Comparison of ENCODE assay signal across 8 mouse cellular contexts in the genomic region with DNA sequence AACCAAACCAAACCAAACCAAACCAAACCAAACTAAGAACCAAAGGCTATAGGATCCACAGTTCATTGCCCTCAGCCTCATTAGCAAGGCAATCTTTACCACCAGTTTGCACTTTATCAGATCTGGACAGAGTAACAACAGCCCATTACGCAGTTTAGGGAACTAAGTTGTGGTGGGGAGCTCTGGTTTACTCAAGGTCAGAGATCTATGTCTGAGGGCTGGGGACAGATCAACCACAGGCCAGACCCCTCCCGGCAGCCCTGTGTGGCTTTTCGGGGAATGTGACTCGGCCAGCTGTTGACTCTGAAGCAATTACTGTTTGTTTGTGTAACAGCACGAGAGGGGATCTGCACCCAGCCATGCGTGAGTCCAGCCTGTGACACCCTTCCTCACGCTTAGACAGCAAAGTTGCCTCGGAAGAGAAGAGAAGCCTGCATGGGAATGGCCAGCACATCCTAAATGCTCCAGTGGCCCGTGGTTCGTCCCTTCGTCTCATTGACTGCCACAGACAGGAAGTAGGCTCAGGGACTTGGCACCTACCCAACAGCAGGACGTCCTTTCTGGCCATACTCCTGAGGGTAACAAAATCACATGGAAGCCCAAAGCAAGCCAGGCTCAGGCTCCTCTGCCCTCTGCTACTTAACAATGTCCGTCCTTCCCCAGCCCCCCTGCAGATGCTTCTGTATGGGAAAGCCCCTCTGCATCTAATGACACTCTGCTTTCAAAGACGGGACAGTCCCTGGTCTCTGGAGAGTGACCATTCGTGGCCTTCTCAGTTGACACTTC. TPM values are rescaled to one million over a fixed set of nuclear protein-coding genes. Genes with fewer than 3 reads are reported as not detected.
DNase-seq lines count a peak whose midpoint lies in the region; ATAC-seq and TF ChIP-seq lines count a peak whose summit lies in the region.

No protein-coding gene starts in this region.

- 21% methylated on average over 15 of the region's 15 CpGs for WGBS in intestine, postnatal 0 days
- 12% methylated on average over 15 of the region's 15 CpGs for WGBS in liver, postnatal 0 days (ENCODE audit: insufficient replicate concordance)
- WGBS in stomach, postnatal 0 days = 36% methylated on average over 15 of the region's 15 CpGs
- 28% methylated on average over 15 of the region's 15 CpGs for WGBS in thymus, adult 2 months
- 70% methylated on average over 15 of the region's 15 CpGs for WGBS in midbrain, embryonic 15.5 days

- peak overlapping the region; percentile 40; the same call in 1 of the 2 replicates for H3K4me2 ChIP-seq in intestine, postnatal 0 days (replicated peaks; ENCODE audit: low read depth)
- no peak overlapping the region for H3K4me2 ChIP-seq in liver, postnatal 0 days (ENCODE audit: low read depth, low read length)
- no peak overlapping the region for H3K4me2 ChIP-seq in stomach, postnatal 0 days (replicated peaks; ENCODE audit: low read depth)
- H3K4me2 ChIP-seq in midbrain, embryonic 15.5 days = no peak overlapping the region

- no peak for TF ChIP-seq POLR2A in thymus, adult 2 months (IDR thresholded peaks at IDR 0.05; ENCODE audit: control insufficient read depth, extremely low read depth, insufficient read depth, low read length, poor library complexity)

- DNase-seq in left cerebral cortex, adult 2 months (ENCODE audit: extremely low spot score in 1 of 2, low spot score in 2 of 2) = peak in 1 of 2 experiments; percentile 30
- no peak for DNase-seq in left cerebral cortex, adult 18-20 months (ENCODE audit: low spot score in 2 of 2)
- DNase-seq in adrenal gland, postnatal 36 days = peak; percentile 67 to 77
- peak; percentile 74 for DNase-seq in liver, postnatal 0 days
- DNase-seq in stomach, postnatal 0 days (ENCODE audit: low spot score) = peak; percentile 58
- no peak for DNase-seq in thymus, adult 2 months

- no peak overlapping the region for H3K4me3 ChIP-seq in left cerebral cortex, adult 2 months
- H3K4me3 ChIP-seq in intestine, postnatal 0 days (ENCODE audit: low read depth, low read length) = no peak overlapping the region
- no peak overlapping the region for H3K4me3 ChIP-seq in liver, postnatal 0 days (ENCODE audit: low read depth, low read length)
- no peak overlapping the region for H3K4me3 ChIP-seq in stomach, postnatal 0 days (ENCODE audit: low read depth, low read length)
- H3K4me3 ChIP-seq in thymus, adult 2 months (ENCODE audit: control insufficient read depth, insufficient read depth, low read length) = no peak overlapping the region
- H3K4me3 ChIP-seq in midbrain, embryonic 15.5 days = no peak overlapping the region

- no peak for ATAC-seq in intestine, postnatal 0 days
- peak; percentile 67 for ATAC-seq in liver, postnatal 0 days
- peak; percentile 6; the same call in 1 of the 2 replicates for ATAC-seq in stomach, postnatal 0 days (ENCODE audit: low FRiP score, low TSS enrichment)
- ATAC-seq in midbrain, embryonic 15.5 days (replicated peaks) = no peak

- H3K36me3 ChIP-seq in intestine, postnatal 0 days (ENCODE audit: control insufficient read depth, insufficient read depth) = peaks cover 46% of the 10 kb centered on the region
- peaks cover 25% of the 10 kb centered on the region for H3K36me3 ChIP-seq in liver, postnatal 0 days (replicated peaks; ENCODE audit: insufficient read depth, low read length)
- H3K36me3 ChIP-seq in stomach, postnatal 0 days (ENCODE audit: control insufficient read depth, insufficient read depth, low read length) = peaks cover 9% of the 10 kb centered on the region
- H3K36me3 ChIP-seq in thymus, adult 2 months (ENCODE audit: control insufficient read depth, insufficient read depth, low read length) = no peaks in the 10 kb centered on the region
- peaks cover 46% of the 10 kb centered on the region for H3K36me3 ChIP-seq in midbrain, embryonic 15.5 days (replicated peaks)

- no peaks in the 10 kb centered on the region for H3K27me3 ChIP-seq in intestine, postnatal 0 days (replicated peaks; ENCODE audit: control insufficient read depth, insufficient read depth, low read length)
- no peaks in the 10 kb centered on the region for H3K27me3 ChIP-seq in liver, postnatal 0 days (ENCODE audit: insufficient read depth, low read length)
- no peaks in the 10 kb centered on the region for H3K27me3 ChIP-seq in stomach, postnatal 0 days (ENCODE audit: control insufficient read depth, insufficient read depth, low read length)
- H3K27me3 ChIP-seq in thymus, adult 2 months (ENCODE audit: control insufficient read depth, insufficient read depth, low read length) = no peaks in the 10 kb centered on the region
- H3K27me3 ChIP-seq in midbrain, embryonic 15.5 days (replicated peaks) = no peaks in the 10 kb centered on the region

- no peak for TF ChIP-seq CTCF in left cerebral cortex, adult 2 months (IDR thresholded peaks at IDR 0.05)
- TF ChIP-seq CTCF in intestine, postnatal 0 days (IDR thresholded peaks at IDR 0.05; ENCODE audit: low read depth) = no peak
- TF ChIP-seq CTCF in liver, postnatal 0 days (IDR thresholded peaks at IDR 0.05; ENCODE audit: low read depth) = no peak
- TF ChIP-seq CTCF in stomach, postnatal 0 days (IDR thresholded peaks at IDR 0.05; ENCODE audit: low read depth) = no peak
- no peak for TF ChIP-seq CTCF in thymus, adult 2 months (IDR thresholded peaks at IDR 0.05; ENCODE audit: borderline replicate concordance, control insufficient read depth, extremely low read depth, insufficient read depth, low read length, poor library complexity)

- peak overlapping the region; percentile 53 for H3K27ac ChIP-seq in left cerebral cortex, adult 2 months
- H3K27ac ChIP-seq in intestine, postnatal 0 days (ENCODE audit: low read depth, low read length) = peak overlapping the region; percentile 95
- H3K27ac ChIP-seq in liver, postnatal 0 days (ENCODE audit: low read depth) = peak overlapping the region; percentile 80
- H3K27ac ChIP-seq in stomach, postnatal 0 days (replicated peaks) = peak overlapping the region; percentile 88
- H3K27ac ChIP-seq in thymus, adult 2 months (ENCODE audit: control insufficient read depth, insufficient read depth, low read length) = no peak overlapping the region; the same call in 1 of the 2 replicates
- no peak overlapping the region for H3K27ac ChIP-seq in midbrain, embryonic 15.5 days

- peaks cover 32% of the 10 kb centered on the region for H3K4me1 ChIP-seq in intestine, postnatal 0 days (replicated peaks; ENCODE audit: control insufficient read depth, insufficient read depth, low read length)
- H3K4me1 ChIP-seq in liver, postnatal 0 days (ENCODE audit: insufficient read depth) = peaks cover 39% of the 10 kb centered on the region
- H3K4me1 ChIP-seq in stomach, postnatal 0 days (replicated peaks; ENCODE audit: control insufficient read depth, insufficient read depth) = peaks cover 14% of the 10 kb centered on the region
- peaks cover 14% of the 10 kb centered on the region for H3K4me1 ChIP-seq in thymus, adult 2 months (replicated peaks; ENCODE audit: control insufficient read depth, insufficient read depth, low read length)
- no peaks in the 10 kb centered on the region for H3K4me1 ChIP-seq in midbrain, embryonic 15.5 days

- H3K9me3 ChIP-seq in intestine, postnatal 0 days (ENCODE audit: control insufficient read depth) = no peaks in the 10 kb centered on the region
- H3K9me3 ChIP-seq in liver, postnatal 0 days (ENCODE audit: low read length) = no peaks in the 10 kb centered on the region
- H3K9me3 ChIP-seq in stomach, postnatal 0 days (ENCODE audit: control insufficient read depth, low read length) = no peaks in the 10 kb centered on the region
- no peaks in the 10 kb centered on the region for H3K9me3 ChIP-seq in midbrain, embryonic 15.5 days

- peak overlapping the region; percentile 18 for H3K9ac ChIP-seq in intestine, postnatal 0 days (ENCODE audit: low read depth, low read length)
- no peak overlapping the region for H3K9ac ChIP-seq in liver, postnatal 0 days (replicated peaks)
- H3K9ac ChIP-seq in stomach, postnatal 0 days (ENCODE audit: low read length) = no peak overlapping the region
- H3K9ac ChIP-seq in midbrain, embryonic 15.5 days = no peak overlapping the region

- peak; percentile 76 for TF ChIP-seq EP300 in liver, postnatal 0 days (IDR thresholded peaks at IDR 0.05; ENCODE audit: low read depth)
- TF ChIP-seq EP300 in stomach, postnatal 0 days (optimal IDR thresholded peaks at IDR 0.05) = no peak

- intact Hi-C loops in left cerebral cortex, adult 2 months (cut with DNase I) = no loop called here

RNA-seq across cellular contexts. Expression of gene Lrp1, which starts 16.3 kb away (rescaled TPM):
- total RNA-seq in left cerebral cortex, adult 2 months (2021) = 100 to 1,000 TPM; 341 to 357 TPM
- 100 to 1,000 TPM; 264 to 276 TPM for total RNA-seq in left cerebral cortex, adult 18-20 months (2021)
- 100 to 1,000 TPM; 192 to 251 TPM for total RNA-seq in adrenal gland, postnatal 36 days (2021)
- 28.9 and 33.4 TPM in 2 replicates for polyA plus RNA-seq in intestine, postnatal 0 days (2015; fragmentation: Nextera tagmentation; extraction: Ambion mirVana)
- polyA plus RNA-seq in liver, postnatal 0 days (2015; fragmentation: Nextera tagmentation; extraction: Ambion mirVana) = 44.7 and 49.2 TPM in 2 replicates
- polyA plus RNA-seq in stomach, postnatal 0 days (2015; fragmentation: Nextera tagmentation; extraction: Ambion mirVana) = 32.7 and 37.4 TPM in 2 replicates
- 35.3 and 40.3 TPM in 2 replicates for polyA plus RNA-seq in thymus, adult 2 months (2012; rRNA removed)
- 117 and 119 TPM in 2 replicates for polyA plus RNA-seq in midbrain, embryonic 15.5 days (2015; fragmentation: Nextera tagmentation; extraction: Ambion mirVana)

RNA-seq across cellular contexts. Expression of gene Stat6, which starts 38.1 kb away (rescaled TPM):
- total RNA-seq in left cerebral cortex, adult 2 months (2021) = 10 to 100 TPM; 11.4 to 12.9 TPM
- total RNA-seq in left cerebral cortex, adult 18-20 months (2021) = 10 to 100 TPM; 15.9 to 17.8 TPM
- total RNA-seq in adrenal gland, postnatal 36 days (2021) = 10 to 100 TPM; 93.2 to 99.8 TPM
- polyA plus RNA-seq in intestine, postnatal 0 days (2015; fragmentation: Nextera tagmentation; extraction: Ambion mirVana) = 27.1 and 29.2 TPM in 2 replicates
- 11.3 and 13.0 TPM in 2 replicates for polyA plus RNA-seq in liver, postnatal 0 days (2015; fragmentation: Nextera tagmentation; extraction: Ambion mirVana)
- polyA plus RNA-seq in stomach, postnatal 0 days (2015; fragmentation: Nextera tagmentation; extraction: Ambion mirVana) = 31.4 and 34.6 TPM in 2 replicates
- 168 and 185 TPM in 2 replicates for polyA plus RNA-seq in thymus, adult 2 months (2012; rRNA removed)
- 5.8 and 5.9 TPM in 2 replicates for polyA plus RNA-seq in midbrain, embryonic 15.5 days (2015; fragmentation: Nextera tagmentation; extraction: Ambion mirVana)

Comparison
In these comparisons a context has a peak if more than half of its experiments do, and no peak if none do; other contexts are left out.
1. DNase-seq: peak in adrenal gland, postnatal 36 days (2 of 2), liver, postnatal 0 days (single experiment) and stomach, postnatal 0 days (single experiment); none in left cerebral cortex, adult 18-20 months (0 of 2) and thymus, adult 2 months (single experiment).
2. H3K27ac ChIP-seq: peak in left cerebral cortex, adult 2 months (single experiment), intestine, postnatal 0 days (single experiment), liver, postnatal 0 days (single experiment) and stomach, postnatal 0 days (single experiment); none in thymus, adult 2 months (single experiment) and midbrain, embryonic 15.5 days (single experiment).
3. ATAC-seq: peak in liver, postnatal 0 days (single experiment) and stomach, postnatal 0 days (single experiment); none in intestine, postnatal 0 days (single experiment) and midbrain, embryonic 15.5 days (single experiment).